Mouse (Mus musculus) olfactory bulb, adult 2 months (tissue): ENCODE results near the gene Ssc5d. TPM values are rescaled to one million over a fixed set of nuclear protein-coding genes. Genes with fewer than 3 reads are reported as not detected.

ENCODE experiments used
- H3K27ac ChIP-seq: fragments of 200-500 bp; 2 replicates; pipeline ENCODE4 v1.5.1; 2012; ENCODE audit warnings: low read depth, low read length; ENCODE audit not compliant: insufficient read depth
- H3K4me1 ChIP-seq: fragments of 200-500 bp; 2 replicates; pipeline ENCODE4 v1.6.1; 2012; ENCODE audit warnings: low read length; ENCODE audit not compliant: control insufficient read depth, insufficient read depth
- H3K4me3 ChIP-seq: fragments of 200-500 bp; 2 replicates; pipeline ENCODE4 v1.5.1; 2012; ENCODE audit warnings: mild to moderate bottlenecking, low read depth, low read length, moderate library complexity; ENCODE audit not compliant: insufficient read depth
- CTCF ChIP-seq: fragments of 200-500 bp; IDR thresholded peaks from 2 replicates; pipeline ENCODE4 v1.5.1; 2012; ENCODE audit warnings: low read depth, mild to moderate bottlenecking, low read length, moderate library complexity; ENCODE audit not compliant: insufficient read depth
- POLR2A ChIP-seq: fragments of 200-500 bp; IDR thresholded peaks from 2 replicates; pipeline ENCODE4 v1.6.1; 2012; ENCODE audit warnings: mild to moderate bottlenecking, low read depth, low read length, moderate library complexity; ENCODE audit not compliant: insufficient read depth
- WGBS: fragments of 180-500 bp; shearing (Covaris S2); methylation state at CpG from one replicate; pipeline ENCODE4 v1.1.7; 2018; 5-methylcytosine and 5-hydroxymethylcytosine counted together
- polyA plus RNA-seq: library from polyadenylated mRNA; stranded (reverse); fragments of >200 nt; gene quantifications from 2 replicates; pipeline ENCODE4 v1.2.4, GENCODE M21; 2012; ENCODE audit warnings: low replicate concordance; ENCODE audit not compliant: missing spikeins, insufficient read depth, insufficient read length

The Ssc5d gene
- polyA plus RNA-seq, 1 experiment: not detected

- Histone ChIP-seq H3K4me1 (peaks cover 66% of the 10 kb centered on the region), H3K27ac (peak overlapping the region; percentile 99), H3K4me3 (peak overlapping the region; percentile 45)
- 2% methylated on average over 37 of the region's 37 CpGs for WGBS
- TF ChIP-seq CTCF (no peak), POLR2A (no peak)
Observed at GRCm38 (mm10) chr7:4923586-4924364, 1.8 kb upstream of the Ssc5d start.

GRCm38 (mm10) chr7:4924483-4924882, 1.1 kb upstream of the Ssc5d start:
- TF ChIP-seq CTCF (no peak), POLR2A (no peak)
- under 1% methylated on average over 4 of the region's 4 CpGs for WGBS
- Histone ChIP-seq H3K4me1 (peaks cover 60% of the 10 kb centered on the region), H3K27ac (peak overlapping the region; percentile 99), H3K4me3 (peak overlapping the region; percentile 45)

GRCm38 (mm10) chr7:4924891-4925301, 689 bp upstream of the Ssc5d start:
- no peak overlapping the region; the same call in 1 of the 2 replicates for H3K4me3 ChIP-seq
- WGBS: 3% methylated on average over 3 of the region's 4 CpGs
- peaks cover 59% of the 10 kb centered on the region for H3K4me1 ChIP-seq
- peak overlapping the region; percentile 99 for H3K27ac ChIP-seq
- no peak for TF ChIP-seq POLR2A
- no peak for TF ChIP-seq CTCF

DNA sequence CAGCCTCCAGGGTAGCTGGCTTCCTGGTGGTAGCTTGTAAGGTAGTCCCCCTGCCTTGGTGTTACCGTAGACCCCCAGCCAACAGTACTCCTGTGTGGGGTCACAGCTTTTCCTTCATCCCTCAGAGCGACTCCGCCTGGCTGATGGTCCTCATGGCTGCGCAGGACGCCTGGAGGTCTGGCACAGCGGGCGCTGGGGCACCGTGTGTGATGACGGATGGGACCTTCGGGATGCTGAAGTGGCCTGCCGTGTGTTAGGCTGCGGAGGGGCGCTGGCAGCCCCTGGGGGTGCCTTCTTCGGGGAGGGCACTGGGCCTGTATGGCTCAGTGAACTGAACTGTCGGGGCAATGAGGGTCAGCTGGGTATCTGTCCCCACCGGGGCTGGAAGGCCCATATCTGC, 1.3 kb downstream of the Ssc5d start:
- H3K27ac ChIP-seq: no peak overlapping the region
- H3K4me3 ChIP-seq: no peak overlapping the region
- H3K4me1 ChIP-seq: peaks cover 40% of the 10 kb centered on the region
- 85% methylated on average over 16 of the region's 16 CpGs for WGBS
- TF ChIP-seq POLR2A (no peak), CTCF (no peak)

DNA sequence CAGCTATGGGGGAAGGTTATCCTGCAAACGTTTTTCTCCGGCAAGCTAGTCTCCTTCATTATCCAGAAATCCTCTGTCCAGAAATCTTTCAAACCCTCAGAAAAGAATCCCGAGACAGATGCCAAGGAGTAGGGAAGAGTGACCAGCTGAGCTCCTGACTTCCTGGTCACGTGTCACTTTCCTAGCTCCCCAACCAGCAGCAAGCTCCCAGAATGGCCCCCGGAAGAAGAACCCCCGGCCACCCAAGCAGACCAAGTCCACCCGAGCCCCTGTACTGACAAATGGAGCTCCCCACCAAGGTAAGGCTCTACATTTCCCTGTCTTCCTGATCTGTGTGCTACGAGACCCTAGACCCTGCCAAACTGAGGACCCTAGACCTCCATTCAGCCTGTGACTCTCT, 2.1 kb downstream of the Ssc5d start:
- no peak overlapping the region for H3K4me3 ChIP-seq
- no peak overlapping the region for H3K27ac ChIP-seq
- H3K4me1 ChIP-seq: peaks cover 38% of the 10 kb centered on the region
- no peak for TF ChIP-seq CTCF
- no peak for TF ChIP-seq POLR2A
- WGBS: 77% methylated on average over 8 of the region's 8 CpGs

- Histone ChIP-seq H3K27ac (no peak overlapping the region), H3K4me1 (peaks cover 38% of the 10 kb centered on the region), H3K4me3 (no peak overlapping the region)
- TF ChIP-seq CTCF (no peak), POLR2A (no peak)
- 87% methylated on average over 17 of the region's 17 CpGs for WGBS
Observed at GRCm38 (mm10) chr7:4928323-4928722, 2.7 kb downstream of the Ssc5d start.

DNA sequence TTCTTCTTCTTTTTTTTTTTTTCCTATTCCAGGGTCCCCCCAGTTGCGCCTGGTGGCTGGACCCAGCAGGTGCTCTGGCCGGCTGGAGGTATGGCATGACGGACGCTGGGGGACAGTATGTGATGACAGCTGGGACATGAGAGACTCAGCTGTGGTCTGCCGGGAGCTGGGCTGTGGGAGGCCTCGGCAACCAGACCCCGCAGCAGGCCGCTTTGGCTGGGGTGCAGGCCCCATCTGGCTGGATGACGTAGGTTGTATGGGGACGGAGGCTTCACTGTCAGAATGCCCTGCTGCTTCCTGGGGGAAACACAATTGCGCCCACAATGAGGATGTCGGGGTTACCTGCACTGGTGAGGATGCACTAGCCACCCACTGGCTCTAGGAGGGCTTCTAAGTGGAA, 7.5 kb downstream of the Ssc5d start:
- TF ChIP-seq CTCF (no peak), POLR2A (no peak)
- 84% methylated on average over 12 of the region's 12 CpGs for WGBS
- Histone ChIP-seq H3K27ac (no peak overlapping the region), H3K4me1 (0 out of 2 replicates have a peak, but pooled peaks cover 3% of the 10 kb centered on the region), H3K4me3 (no peak overlapping the region)

- TF ChIP-seq POLR2A: no peak
- H3K4me3 ChIP-seq: no peak overlapping the region
- 0 out of 2 replicates have a peak, but pooled peaks cover 3% of the 10 kb centered on the region for H3K4me1 ChIP-seq
- 48% methylated on average over 4 of the region's 4 CpGs for WGBS
- no peak overlapping the region for H3K27ac ChIP-seq
Observed at GRCm38 (mm10) chr7:4934160-4934914, 8.8 kb downstream of the Ssc5d start.

DNA sequence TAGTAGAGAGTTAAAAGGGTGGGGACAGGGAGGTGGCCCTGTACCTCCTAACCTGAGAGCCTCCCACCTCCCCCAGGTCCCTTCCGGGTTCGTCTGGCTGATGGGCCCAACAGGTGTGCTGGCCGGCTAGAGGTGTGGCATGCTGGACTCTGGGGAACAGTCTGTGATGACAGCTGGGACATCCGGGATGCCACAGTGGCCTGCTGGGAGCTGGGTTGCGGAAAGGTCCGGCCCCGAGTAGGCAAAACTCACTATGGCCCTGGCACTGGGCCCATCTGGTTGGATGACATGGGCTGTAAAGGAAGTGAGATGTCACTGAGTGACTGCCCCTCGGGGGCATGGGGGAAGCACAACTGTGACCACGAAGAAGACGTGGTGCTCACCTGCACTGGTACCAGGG, 11.2 kb downstream of the Ssc5d start:
- Histone ChIP-seq H3K4me3 (no peak overlapping the region), H3K27ac (no peak overlapping the region), H3K4me1 (no peaks in the 10 kb centered on the region)
- TF ChIP-seq POLR2A (no peak), CTCF (no peak)
- 81% methylated on average over 10 of the region's 10 CpGs for WGBS
